Mouse (Mus musculus): ENCODE data around the gene Atf3. TPM values are rescaled to one million over a fixed set of nuclear protein-coding genes. Genes with fewer than 3 reads are reported as not detected.

Gene Atf3
- polyA plus RNA-seq, 1 experiment from 2014 or later: 0.73 TPM

- 1% methylated on average over 42 of the region's 42 CpGs for WGBS
- H3K4me3 ChIP-seq: peak overlapping the region; percentile 51
- peaks cover 42% of the 10 kb centered on the region for H3K4me1 ChIP-seq (replicated peaks)
- H3K9me3 ChIP-seq: no peaks in the 10 kb centered on the region
- H3K9ac ChIP-seq: peak overlapping the region; percentile 24
- ATAC-seq (ENCODE audit: low FRiP score, low read depth): no peak
- H3K27ac ChIP-seq (replicated peaks): no peak overlapping the region
- no peaks in the 10 kb centered on the region for H3K36me3 ChIP-seq
- H3K27me3 ChIP-seq: peaks cover 84% of the 10 kb centered on the region
- peak overlapping the region; percentile 93 for H3K4me2 ChIP-seq
Measured at GRCm38 (mm10) chr1:191184066-191184815, 33.6 kb downstream of the Atf3 start.

DNA sequence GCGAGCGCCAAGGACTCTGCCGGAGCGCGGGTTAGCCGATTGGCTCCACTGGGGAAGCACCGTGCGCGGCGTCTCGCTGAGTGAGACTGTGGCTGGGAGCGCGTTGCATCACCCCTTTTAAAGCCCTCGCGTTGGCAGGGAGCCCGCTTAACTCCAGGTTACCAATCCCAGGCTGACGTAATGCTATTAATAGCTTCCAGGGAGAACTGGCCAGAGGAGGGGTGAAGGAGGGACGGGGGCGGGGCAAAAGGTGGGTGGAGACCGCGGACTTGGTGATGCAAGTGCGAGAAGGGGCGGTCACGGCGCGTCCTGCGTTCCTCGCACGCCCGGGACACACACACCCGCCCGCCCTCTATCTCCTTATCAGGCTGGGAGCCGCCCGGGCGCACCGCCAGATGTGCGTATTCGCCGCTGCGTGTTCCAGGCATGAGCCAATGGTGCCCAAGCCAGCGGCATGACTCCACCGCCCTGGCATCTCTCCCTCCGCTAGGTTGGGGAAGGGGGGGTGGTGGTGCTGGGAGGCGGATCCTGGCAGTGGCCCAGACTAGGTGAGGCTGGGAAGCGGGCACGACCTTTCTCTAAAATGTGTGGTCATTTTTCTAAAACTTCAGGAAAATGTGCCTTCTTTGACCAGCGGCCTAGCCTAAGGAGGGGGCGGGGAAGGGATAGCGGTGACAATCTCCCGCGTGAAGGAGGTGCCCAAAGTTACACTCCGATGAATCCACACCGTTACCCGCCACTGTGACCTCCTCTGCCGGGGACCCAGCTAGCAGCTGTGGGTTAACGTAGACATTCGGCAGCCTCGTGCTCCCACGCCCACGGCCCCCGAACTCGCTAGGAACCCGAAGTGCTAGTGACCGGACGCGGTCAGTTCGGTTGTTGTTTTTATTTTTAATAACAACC is 34.4 kb downstream of the Atf3 start:
- Histone ChIP-seq H3K4me1 (replicated peaks) (peaks cover 42% of the 10 kb centered on the region), H3K27me3 (peaks cover 82% of the 10 kb centered on the region), H3K4me2 (peak overlapping the region; percentile 93), H3K27ac (replicated peaks) (no peak overlapping the region), H3K9ac (peak overlapping the region; percentile 24), H3K9me3 (no peaks in the 10 kb centered on the region), H3K4me3 (peak overlapping the region; percentile 51), H3K36me3 (no peaks in the 10 kb centered on the region)
- ATAC-seq (ENCODE audit: low FRiP score, low read depth): peak; percentile 87
- WGBS: under 1% methylated on average over 65 of the region's 67 CpGs

DNA sequence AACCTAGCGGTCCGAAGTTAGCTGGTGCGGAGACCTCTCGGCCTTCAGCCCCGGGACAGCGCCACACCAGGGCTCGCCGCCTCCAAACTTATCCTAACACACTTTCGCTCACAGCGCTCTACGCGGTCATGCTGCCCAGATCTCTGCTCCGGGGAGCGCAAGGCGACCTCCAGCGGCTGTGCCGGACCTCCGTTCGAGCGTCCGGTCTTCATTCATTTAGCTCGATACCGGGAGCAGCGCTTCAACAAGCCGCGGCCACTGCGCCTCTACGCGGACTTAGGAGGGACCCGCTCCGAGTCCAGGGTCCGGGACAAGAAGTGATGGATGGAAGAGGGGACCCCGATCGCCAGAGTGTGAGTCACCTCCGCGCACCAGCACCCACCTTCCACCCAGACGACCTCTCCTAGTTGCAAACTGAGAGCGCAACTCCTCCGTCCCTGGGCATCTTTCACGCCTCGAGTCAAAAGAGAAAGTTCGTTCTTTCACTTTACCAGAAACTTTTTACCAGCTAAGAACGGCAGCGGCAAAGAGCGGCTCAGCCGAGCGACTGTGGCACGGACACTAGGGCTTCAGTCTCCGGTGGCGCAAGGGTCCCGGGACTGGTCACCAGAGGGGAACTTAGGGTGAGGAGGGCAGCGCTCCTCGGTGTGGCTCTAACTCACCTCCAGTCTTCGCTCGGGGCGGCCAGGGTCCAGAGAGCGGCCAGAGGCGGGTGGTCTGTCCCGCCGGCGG is 35.2 kb downstream of the Atf3 start:
- WGBS: under 1% methylated on average over 60 of the region's 61 CpGs
- H3K9ac ChIP-seq: peak overlapping the region; percentile 24
- H3K9me3 ChIP-seq: no peaks in the 10 kb centered on the region
- peak; percentile 20; the same call in 1 of the 2 replicates for ATAC-seq (ENCODE audit: low FRiP score, low read depth)
- peak overlapping the region; percentile 51 for H3K4me3 ChIP-seq
- H3K36me3 ChIP-seq: no peaks in the 10 kb centered on the region
- H3K4me1 ChIP-seq (replicated peaks): peaks cover 42% of the 10 kb centered on the region
- H3K27ac ChIP-seq (replicated peaks): no peak overlapping the region
- H3K27me3 ChIP-seq: peaks cover 75% of the 10 kb centered on the region
- H3K4me2 ChIP-seq: peak overlapping the region; percentile 93

- Histone ChIP-seq H3K9ac (no peak overlapping the region), H3K9me3 (no peaks in the 10 kb centered on the region), H3K4me1 (replicated peaks) (peaks cover 42% of the 10 kb centered on the region), H3K4me2 (peak overlapping the region; percentile 93; the same call in 1 of the 2 replicates), H3K36me3 (no peaks in the 10 kb centered on the region), H3K4me3 (no peak overlapping the region), H3K27ac (replicated peaks) (no peak overlapping the region), H3K27me3 (peaks cover 68% of the 10 kb centered on the region)
- no peak for ATAC-seq (ENCODE audit: low FRiP score, low read depth)
- 46% methylated on average over 12 of the region's 12 CpGs for WGBS
Measured at GRCm38 (mm10) chr1:191181469-191182259, 36.2 kb downstream of the Atf3 start.

DNA sequence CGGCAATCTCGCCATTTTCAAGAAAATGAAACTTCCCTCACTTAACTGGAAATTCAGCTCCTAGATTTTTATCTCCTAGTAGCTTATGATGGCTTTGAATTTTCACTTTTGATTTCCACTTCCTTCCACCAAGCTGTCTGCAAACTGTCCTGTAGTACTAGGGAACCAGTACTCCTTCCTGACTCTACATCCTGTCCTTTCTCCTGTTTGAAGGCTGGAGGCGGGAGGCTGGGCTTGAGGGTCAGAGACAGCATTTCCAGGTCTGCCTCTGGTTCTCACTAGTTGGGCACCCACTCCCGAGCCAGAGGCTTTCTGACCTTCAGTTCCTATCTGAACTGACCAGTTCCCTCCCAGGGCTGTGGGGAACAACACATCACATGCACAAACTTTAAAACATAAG is 37.4 kb downstream of the Atf3 start:
- ATAC-seq (ENCODE audit: low FRiP score, low read depth): no peak
- Histone ChIP-seq H3K36me3 (no peaks in the 10 kb centered on the region), H3K4me2 (no peak overlapping the region), H3K27ac (replicated peaks) (no peak overlapping the region), H3K4me1 (replicated peaks) (peaks cover 30% of the 10 kb centered on the region), H3K9ac (no peak overlapping the region), H3K4me3 (no peak overlapping the region), H3K27me3 (peaks cover 57% of the 10 kb centered on the region), H3K9me3 (no peaks in the 10 kb centered on the region)
- WGBS: 83% methylated on average over 4 of the region's 4 CpGs

DNA sequence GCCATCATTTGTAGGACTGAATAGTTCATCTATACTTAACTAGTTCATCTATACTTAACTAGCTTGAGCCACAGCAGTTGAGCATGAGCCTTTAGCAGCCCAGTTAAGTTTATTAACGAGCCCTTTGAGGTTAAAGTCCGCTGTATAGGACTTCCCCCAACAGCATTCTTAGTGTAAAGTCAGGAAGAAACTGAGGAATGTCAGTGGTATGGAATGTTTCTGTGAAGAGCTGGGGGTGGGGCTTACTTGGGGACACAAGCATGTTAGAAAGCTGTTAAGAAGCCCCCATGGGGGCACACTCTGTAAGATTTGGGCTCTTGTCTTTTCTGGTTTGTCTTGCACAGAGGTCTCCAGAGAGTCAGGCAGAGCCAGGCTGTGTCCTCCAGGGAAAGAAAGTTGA is 38.0 kb downstream of the Atf3 start:
- Histone ChIP-seq H3K4me1 (replicated peaks) (peaks cover 24% of the 10 kb centered on the region), H3K27me3 (peaks cover 53% of the 10 kb centered on the region), H3K9me3 (no peaks in the 10 kb centered on the region), H3K4me3 (no peak overlapping the region), H3K36me3 (no peaks in the 10 kb centered on the region), H3K4me2 (no peak overlapping the region), H3K9ac (no peak overlapping the region), H3K27ac (replicated peaks) (no peak overlapping the region)
- no peak for ATAC-seq (ENCODE audit: low FRiP score, low read depth)
- 57% methylated on average over 2 of the region's 2 CpGs for WGBS

- H3K9ac ChIP-seq: no peak overlapping the region
- H3K4me1 ChIP-seq (replicated peaks): peaks cover 12% of the 10 kb centered on the region
- no peaks in the 10 kb centered on the region for H3K36me3 ChIP-seq
- no peak for ATAC-seq (ENCODE audit: low FRiP score, low read depth)
- H3K4me3 ChIP-seq: no peak overlapping the region
- no peaks in the 10 kb centered on the region for H3K9me3 ChIP-seq
- peaks cover 44% of the 10 kb centered on the region for H3K27me3 ChIP-seq
- H3K27ac ChIP-seq (replicated peaks): no peak overlapping the region
- no peak overlapping the region for H3K4me2 ChIP-seq
- WGBS: 34% methylated on average over 15 of the region's 15 CpGs
Measured at GRCm38 (mm10) chr1:191178511-191179188, 39.2 kb downstream of the Atf3 start.

DNA sequence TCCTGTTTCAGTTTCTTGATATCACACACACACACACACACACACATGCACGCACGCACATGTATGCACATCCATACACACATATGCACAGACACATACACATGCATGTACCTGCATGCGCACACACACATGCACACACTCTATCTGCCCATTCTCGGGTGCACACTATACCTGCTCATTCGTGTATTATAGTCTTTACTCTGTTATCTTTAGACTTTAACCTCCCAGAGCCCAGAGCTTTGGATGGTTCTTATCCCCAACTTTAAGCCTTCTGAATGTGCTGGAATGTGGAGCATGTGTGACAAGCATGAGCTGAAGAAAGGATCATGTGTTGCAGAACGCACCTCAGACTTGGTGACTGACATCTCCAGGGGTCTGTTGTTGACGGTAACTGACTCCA is 41.0 kb downstream of the Atf3 start:
- no peaks in the 10 kb centered on the region for H3K4me1 ChIP-seq (replicated peaks)
- no peak overlapping the region for H3K4me3 ChIP-seq
- no peaks in the 10 kb centered on the region for H3K36me3 ChIP-seq
- 82% methylated on average over 7 of the region's 7 CpGs for WGBS
- no peak for ATAC-seq (ENCODE audit: low FRiP score, low read depth)
- no peaks in the 10 kb centered on the region for H3K9me3 ChIP-seq
- H3K27me3 ChIP-seq: peaks cover 29% of the 10 kb centered on the region
- no peak overlapping the region for H3K4me2 ChIP-seq
- no peak overlapping the region for H3K27ac ChIP-seq (replicated peaks)
- H3K9ac ChIP-seq: no peak overlapping the region

GRCm38 (mm10) chr1:191172487-191172886 is 45.4 kb downstream of the Atf3 start:
- Histone ChIP-seq H3K27me3 (0 out of 2 replicates have a peak, but pooled peaks cover 2% of the 10 kb centered on the region), H3K27ac (replicated peaks) (no peak overlapping the region), H3K4me3 (no peak overlapping the region), H3K36me3 (no peaks in the 10 kb centered on the region), H3K4me2 (no peak overlapping the region), H3K4me1 (replicated peaks) (no peaks in the 10 kb centered on the region), H3K9me3 (no peaks in the 10 kb centered on the region), H3K9ac (no peak overlapping the region)
- 15% methylated on average over 6 of the region's 6 CpGs for WGBS
- no peak for ATAC-seq (ENCODE audit: low FRiP score, low read depth)

- no peaks in the 10 kb centered on the region for H3K36me3 ChIP-seq
- WGBS: 87% methylated on average over 2 of the region's 2 CpGs
- no peak overlapping the region for H3K9ac ChIP-seq
- no peak overlapping the region for H3K4me3 ChIP-seq
- no peaks in the 10 kb centered on the region for H3K4me1 ChIP-seq (replicated peaks)
- no peaks in the 10 kb centered on the region for H3K27me3 ChIP-seq
- H3K4me2 ChIP-seq: no peak overlapping the region
- ATAC-seq (ENCODE audit: low FRiP score, low read depth): no peak
- no peak overlapping the region for H3K27ac ChIP-seq (replicated peaks)
- H3K9me3 ChIP-seq: no peaks in the 10 kb centered on the region
Measured at GRCm38 (mm10) chr1:191170444-191170843, 47.4 kb downstream of the Atf3 start.

- Histone ChIP-seq H3K27ac (replicated peaks) (no peak overlapping the region), H3K36me3 (no peaks in the 10 kb centered on the region), H3K9ac (no peak overlapping the region), H3K4me1 (replicated peaks) (no peaks in the 10 kb centered on the region), H3K4me3 (no peak overlapping the region), H3K4me2 (no peak overlapping the region), H3K27me3 (no peaks in the 10 kb centered on the region), H3K9me3 (no peaks in the 10 kb centered on the region)
- 82% methylated on average over 4 of the region's 4 CpGs for WGBS
- ATAC-seq (ENCODE audit: low FRiP score, low read depth): no peak
Measured at GRCm38 (mm10) chr1:191166189-191166588, 51.6 kb downstream of the Atf3 start.
